Mouse (Mus musculus) G1E-ER4 (cell line): ENCODE measurements around the gene Ugt1a7c. TPM values are rescaled to one million over a fixed set of nuclear protein-coding genes. Genes with fewer than 3 reads are reported as not detected.

Experiments
- GATA1 ChIP-seq: IDR thresholded peaks from one replicate; pipeline ENCODE4 v1.8.0; 2012; ENCODE audit warnings: low read length, inconsistent platforms
- polyA plus RNA-seq: library from polyadenylated mRNA; stranded (reverse); fragments of >175 nt; gene quantifications from 2 replicates; pipeline ENCODE4 v1.2.3, GENCODE M21; 2012

Ugt1a7c gene
- polyA plus RNA-seq, 1 experiment = not detected

- no peak for TF ChIP-seq GATA1
Measured at GRCm38 (mm10) chr1:88213766-88214461, 119.1 kb downstream of the Ugt1a7c start.

- no peak for TF ChIP-seq GATA1
Measured at GRCm38 (mm10) chr1:88214462-88214952, 119.6 kb downstream of the Ugt1a7c start.

DNA sequence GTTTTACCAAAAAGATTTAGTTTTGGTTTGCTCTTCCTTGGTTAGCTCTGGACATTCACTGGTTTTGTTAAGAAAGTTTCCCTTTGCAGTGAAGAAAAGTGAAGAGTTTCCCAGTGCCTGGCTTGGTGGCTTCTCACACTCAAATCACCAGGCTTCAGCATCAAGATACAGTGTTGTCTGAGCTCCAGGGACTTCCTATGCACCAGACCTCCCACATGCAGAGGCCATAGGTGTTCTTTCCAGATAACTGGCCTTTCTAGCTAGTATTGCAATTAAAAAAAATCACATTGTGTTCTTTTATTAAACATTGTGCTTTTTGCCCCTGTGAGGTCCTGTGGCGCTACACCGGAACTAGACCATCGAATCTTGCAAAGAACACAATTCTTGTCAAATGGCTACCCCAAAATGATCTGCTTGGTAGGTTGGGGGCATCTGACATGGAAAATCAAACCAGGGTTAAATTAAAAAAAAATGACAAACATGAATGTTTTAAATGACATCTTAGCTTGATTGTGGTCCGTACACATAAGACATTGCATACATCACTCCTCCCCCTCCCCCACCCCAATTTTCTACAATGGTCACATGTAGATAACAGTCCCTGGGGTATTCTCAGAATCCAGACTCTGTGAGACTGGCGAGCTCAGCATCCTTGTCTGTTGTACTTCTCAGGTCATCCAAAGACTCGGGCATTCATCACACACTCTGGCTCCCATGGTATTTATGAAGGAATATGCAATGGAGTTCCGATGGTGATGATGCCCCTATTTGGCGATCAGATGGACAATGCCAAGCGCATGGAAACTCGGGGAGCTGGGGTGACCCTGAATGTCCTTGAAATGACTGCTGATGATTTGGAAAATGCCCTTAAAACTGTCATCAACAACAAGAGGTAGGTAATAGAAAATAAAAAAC, 120.9 kb downstream of the Ugt1a7c start:
- no peak for TF ChIP-seq GATA1

DNA sequence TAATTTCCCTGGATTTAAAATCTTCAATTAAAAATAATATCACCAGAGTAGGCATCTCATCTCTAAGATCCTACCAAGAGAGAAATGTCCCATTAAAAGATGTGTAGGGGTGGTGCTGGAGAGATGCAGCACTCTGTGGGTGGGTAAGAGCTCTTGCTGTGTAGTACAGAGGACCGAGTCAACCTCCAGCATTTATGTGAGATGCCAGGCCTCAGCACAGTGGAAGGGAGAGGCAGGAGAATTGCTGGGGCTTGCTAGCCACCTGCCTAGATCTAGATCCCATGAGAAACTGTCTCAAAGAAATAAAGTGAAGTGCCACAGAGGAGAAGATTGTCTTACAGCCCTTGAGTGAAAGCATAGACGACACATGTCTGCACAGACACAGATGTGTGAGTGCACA, 121.7 kb downstream of the Ugt1a7c start:
- TF ChIP-seq GATA1 = no peak

DNA sequence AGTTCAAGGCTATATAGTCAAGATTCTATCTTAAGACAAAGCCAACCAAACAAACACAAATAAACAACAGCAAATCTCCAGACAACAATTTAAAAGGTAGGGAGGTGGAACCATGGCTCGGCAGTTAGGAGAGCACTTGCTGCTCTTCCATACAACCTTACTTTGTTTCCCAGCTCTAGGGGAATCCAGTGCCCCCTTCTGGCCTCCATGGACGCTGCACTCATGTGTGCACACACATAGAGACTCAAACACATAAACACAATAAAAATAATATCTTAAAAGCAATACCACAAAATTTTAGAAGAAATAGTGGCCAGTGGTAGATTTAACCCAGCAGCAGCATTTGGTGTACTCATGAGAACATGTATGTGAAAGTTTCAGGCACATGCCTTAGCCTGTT, 122.3 kb downstream of the Ugt1a7c start:
- TF ChIP-seq GATA1 = no peak

DNA sequence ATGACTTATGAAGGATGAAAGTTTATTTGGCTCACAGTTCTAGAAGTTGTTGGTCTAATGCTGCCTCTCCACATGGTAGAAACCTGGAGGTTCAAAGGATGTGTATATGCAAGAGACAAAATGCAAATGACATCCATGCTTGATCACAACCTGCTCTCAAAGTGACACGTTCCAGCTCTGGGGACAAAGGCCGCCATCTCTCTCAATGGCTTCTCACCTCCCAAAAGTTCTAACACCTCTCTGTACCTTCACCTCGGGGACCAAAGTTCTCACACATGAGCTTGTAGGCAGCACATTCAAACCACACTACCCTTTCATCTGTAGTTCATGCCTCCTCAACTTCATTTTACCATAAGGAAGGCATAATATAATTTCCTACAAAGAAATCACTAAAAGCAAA, 122.7 kb downstream of the Ugt1a7c start:
- no peak for TF ChIP-seq GATA1

GRCm38 (mm10) chr1:88218051-88218450, 123.2 kb downstream of the Ugt1a7c start:
- TF ChIP-seq GATA1 = no peak

DNA sequence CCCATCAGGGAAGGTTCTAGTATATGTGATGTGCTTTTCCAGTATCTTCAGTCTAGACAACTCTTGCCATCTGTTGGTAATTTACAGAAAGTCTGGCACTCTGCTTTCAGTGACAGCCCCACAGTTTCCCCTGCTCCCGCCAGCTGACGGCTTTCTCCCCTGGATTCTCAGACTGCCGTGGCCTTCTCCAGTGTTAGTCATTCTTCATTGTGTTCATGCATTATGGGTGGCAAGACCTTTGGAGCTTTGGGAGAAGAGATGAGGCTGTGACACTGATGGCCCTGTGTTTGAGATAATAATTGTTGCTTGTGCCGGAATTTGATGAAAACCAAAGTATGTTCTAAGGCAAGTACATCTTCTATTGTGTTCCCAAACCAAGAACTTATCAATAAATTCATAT, 123.7 kb downstream of the Ugt1a7c start:
- no peak for TF ChIP-seq GATA1

- TF ChIP-seq GATA1 = no peak
Measured at GRCm38 (mm10) chr1:88219054-88219453, 124.2 kb downstream of the Ugt1a7c start.

DNA sequence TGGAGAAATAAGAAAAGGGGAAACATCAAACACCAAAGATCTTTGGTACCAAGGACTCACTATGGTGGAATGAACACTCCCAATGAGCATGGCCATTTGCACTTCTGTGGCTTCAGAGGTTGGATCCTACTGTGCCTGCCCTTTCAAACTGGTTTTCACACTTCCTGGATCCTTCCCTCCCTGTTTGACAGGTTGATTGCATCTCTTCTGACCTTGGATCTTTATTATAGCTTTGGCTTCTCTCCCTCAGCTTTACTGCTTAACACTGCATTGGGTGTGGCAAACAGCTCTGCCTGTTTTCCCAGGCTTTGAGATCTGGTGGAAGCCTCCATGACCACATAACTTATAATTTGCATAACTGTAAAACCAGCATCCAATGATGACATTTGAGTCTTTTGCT, 125.5 kb downstream of the Ugt1a7c start:
- TF ChIP-seq GATA1 = no peak

DNA sequence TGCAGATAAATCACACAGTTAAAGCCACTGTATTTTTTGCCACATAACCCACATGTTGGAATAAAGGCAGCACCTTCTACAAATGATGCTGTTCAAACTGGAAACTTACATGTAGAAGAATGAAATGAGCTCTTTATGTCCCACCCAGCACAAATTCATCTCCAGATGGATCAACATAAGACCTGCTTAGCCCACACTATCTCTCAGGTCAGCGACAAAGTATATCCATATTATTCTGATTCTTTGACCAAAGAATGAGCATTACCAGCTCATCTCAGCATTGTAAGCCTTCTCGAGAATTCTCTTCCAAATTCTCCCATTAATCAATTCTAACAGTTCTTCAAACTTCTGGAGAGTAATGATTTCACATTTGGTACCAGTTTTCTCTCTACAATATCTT, 127.4 kb downstream of the Ugt1a7c start:
- no peak for TF ChIP-seq GATA1

GRCm38 (mm10) chr1:88223591-88223990, 128.7 kb downstream of the Ugt1a7c start:
- no peak for TF ChIP-seq GATA1

- TF ChIP-seq GATA1 = no peak
Measured at GRCm38 (mm10) chr1:88224029-88224776, 129.3 kb downstream of the Ugt1a7c start.

DNA sequence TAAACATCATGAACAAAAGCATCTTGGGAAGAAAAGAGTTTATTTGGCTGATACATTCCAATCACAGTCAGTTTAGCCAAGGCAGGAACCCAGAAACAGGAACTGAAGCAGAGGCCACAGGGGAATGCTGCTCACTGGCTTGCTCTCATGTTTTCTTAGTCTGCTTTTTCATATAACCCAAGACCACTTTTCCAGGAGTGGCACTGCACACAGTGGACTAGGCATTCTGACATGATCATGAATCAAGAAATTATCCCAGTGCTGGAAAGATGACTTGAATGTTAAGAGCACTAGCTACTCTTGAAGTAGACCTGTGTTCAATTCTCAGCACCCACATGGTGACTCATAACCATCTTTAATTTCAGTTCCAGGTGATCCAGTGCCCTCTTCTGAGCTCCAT, 130.9 kb downstream of the Ugt1a7c start:
- TF ChIP-seq GATA1 = no peak

DNA sequence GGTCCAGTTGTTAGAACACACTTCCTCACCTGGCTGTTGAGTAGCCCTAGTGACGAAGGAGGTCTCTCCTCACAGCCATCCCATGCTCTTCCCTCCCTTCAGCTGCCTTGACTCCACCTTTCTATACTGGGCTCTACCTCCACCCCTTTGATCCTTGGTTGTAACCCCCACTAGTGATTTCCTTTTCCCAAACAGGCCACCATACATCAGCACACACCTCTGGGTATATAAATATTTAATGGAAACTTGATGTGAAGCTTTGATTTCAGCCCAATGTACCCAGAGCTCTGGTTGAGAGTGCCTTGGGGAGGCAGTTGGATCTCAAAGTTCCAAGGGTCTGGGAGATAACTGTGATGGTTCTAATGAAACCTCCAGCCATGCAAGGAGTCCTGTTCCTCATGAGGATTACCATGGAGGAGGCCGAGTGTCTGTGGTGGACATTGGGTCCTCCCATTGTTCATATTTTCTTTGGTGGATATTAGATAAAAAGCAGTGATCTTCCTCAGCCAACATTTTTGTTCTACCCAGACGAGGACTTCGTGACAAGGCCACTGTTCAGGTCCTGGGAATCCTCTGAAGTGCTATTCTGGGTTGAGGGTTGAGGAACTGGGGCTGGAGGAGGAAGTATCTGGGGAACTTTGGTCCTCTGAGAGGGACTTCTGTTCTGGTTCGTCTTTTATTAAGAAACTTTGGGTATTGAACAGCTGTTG, 132.0 kb downstream of the Ugt1a7c start, which contains the start of gene Mroh2a:
Mroh2a (plus strand) TSS at position 317 of the 710 bp plus-strand sequence.
- no peak for TF ChIP-seq GATA1
